Mouse (Mus musculus) liver, adult 2 months (tissue): Measurements from ENCODE around the gene Nlgn2. TPM values are rescaled to one million over a fixed set of nuclear protein-coding genes. Genes with fewer than 3 reads are reported as not detected.

Experiments used
- DNase-seq: peaks from one replicate; pipeline ENCODE4 v3.0.0-alpha.2; 2011; ENCODE audit warnings: low read depth, low spot score; ENCODE audit errors: extremely low read depth
- H3K27ac ChIP-seq: fragments of 200-500 bp; replicated peaks from 2 replicates; pipeline ENCODE4 v1.5.1; 2012; ENCODE audit warnings: low read depth, mild to moderate bottlenecking, control low read depth, inconsistent platforms, low read length; ENCODE audit not compliant: insufficient read depth
- H3K27me3 ChIP-seq: fragments of 200-500 bp; 2 replicates; pipeline ENCODE4 v1.6.1; 2012; ENCODE audit warnings: mild to moderate bottlenecking, moderate library complexity, low read length, inconsistent platforms; ENCODE audit not compliant: control insufficient read depth, insufficient read depth
- H3K36me3 ChIP-seq: fragments of 200-500 bp; 2 replicates; pipeline ENCODE4 v1.6.1; 2012; ENCODE audit warnings: low read length, inconsistent platforms; ENCODE audit not compliant: control insufficient read depth, insufficient read depth
- H3K4me1 ChIP-seq: fragments of 200-500 bp; 2 replicates; pipeline ENCODE4 v1.6.1; 2011; ENCODE audit warnings: low read length; ENCODE audit not compliant: control insufficient read depth, insufficient read depth
- H3K4me3 ChIP-seq: fragments of 200-500 bp; 2 replicates; pipeline ENCODE4 v1.5.1; 2011; ENCODE audit warnings: low read depth, mild to moderate bottlenecking, control low read depth, low read length, moderate library complexity; ENCODE audit not compliant: insufficient read depth
- H3K79me2 ChIP-seq: fragments of 200-500 bp; 2 replicates; pipeline ENCODE4 v1.6.1; 2012; ENCODE audit warnings: inconsistent platforms, mild to moderate bottlenecking, low read length, moderate library complexity; ENCODE audit not compliant: control insufficient read depth, insufficient read depth
- H3K9ac ChIP-seq: fragments of 200-500 bp; 2 replicates; pipeline ENCODE4 v1.6.1; 2012; ENCODE audit warnings: low read depth, mild to moderate bottlenecking, control low read depth, inconsistent platforms, low read length
- CTCF ChIP-seq: fragments of 200-500 bp; IDR thresholded peaks from 2 replicates; pipeline ENCODE4 v1.5.1; 2011; ENCODE audit warnings: low read depth, low read length, control low read depth
- POLR2A ChIP-seq: fragments of 200-500 bp; IDR thresholded peaks from 2 replicates; pipeline ENCODE4 v1.6.1; 2011; ENCODE audit warnings: low read length, control low read depth; ENCODE audit not compliant: insufficient read depth; ENCODE audit errors: extremely low read depth
- WGBS: fragments of 180-500 bp; shearing (Covaris S2); methylation state at CpG from one replicate; pipeline ENCODE4 v1.1.7; 2018; 5-methylcytosine and 5-hydroxymethylcytosine counted together
- polyA plus RNA-seq: library from polyadenylated mRNA; depleted of rRNA; stranded (reverse); fragments of >200 nt; gene quantifications from 2 replicates; pipeline ENCODE4 v1.2.3, GENCODE M21; 2012
- total RNA-seq: library from RNA; depleted of rRNA; stranded (reverse); fragments of >200 nt; gene quantifications from 2 replicates; pipeline ENCODE4 v1.2.3, GENCODE M21; 2014

Gene Nlgn2
- total and polyA plus RNA-seq, 2 experiments = 0.18 to 1.9 TPM

GRCm38 (mm10) chr11:69795983-69796435, 41.6 kb downstream of the Nlgn2 start:
- TF ChIP-seq POLR2A (no peak), CTCF (no peak)
- H3K4me3 ChIP-seq = no peak overlapping the region; the same call in 1 of the 2 replicates
- H3K4me1 ChIP-seq = 0 out of 2 replicates have a peak, but pooled peaks cover 3% of the 10 kb centered on the region
- no peaks in the 10 kb centered on the region for H3K27me3 ChIP-seq
- H3K27ac ChIP-seq = no peak overlapping the region
- no peak for DNase-seq
- H3K9ac ChIP-seq = no peak overlapping the region
- H3K36me3 ChIP-seq = no peaks in the 10 kb centered on the region
- no peaks in the 10 kb centered on the region for H3K79me2 ChIP-seq
- WGBS = 10% methylated on average over 13 of the region's 13 CpGs

- DNase-seq = peak; percentile 98
- no peaks in the 10 kb centered on the region for H3K36me3 ChIP-seq
- 2% methylated on average over 52 of the region's 52 CpGs for WGBS
- TF ChIP-seq CTCF (no peak), POLR2A (0 out of 2 replicates have a peak, but pooled peaks have one; percentile 23)
- H3K4me3 ChIP-seq = peak within 1 kb of the TSS; percentile 54
- no peak within 1 kb of the TSS for H3K9ac ChIP-seq
- no peak within 1 kb of the TSS for H3K27ac ChIP-seq
- 0 out of 2 replicates have a peak, but pooled peaks cover 3% of the 10 kb centered on the region for H3K4me1 ChIP-seq
- H3K79me2 ChIP-seq = no peaks in the 10 kb centered on the region
- H3K27me3 ChIP-seq = no peaks in the 10 kb centered on the region
Measured at GRCm38 (mm10) chr11:69795168-69795982, 42.2 kb downstream of the Nlgn2 start, which contains the start of gene Chrnb1. TSS of gene Chrnb1 (minus strand) at chr11:69795943.

GRCm38 (mm10) chr11:69793429-69793828, 44.2 kb downstream of the Nlgn2 start:
- Histone ChIP-seq H3K4me1 (peaks cover 6% of the 10 kb centered on the region; the same call in 1 of the 2 replicates), H3K36me3 (no peaks in the 10 kb centered on the region), H3K27ac (no peak overlapping the region), H3K4me3 (no peak overlapping the region), H3K79me2 (no peaks in the 10 kb centered on the region), H3K9ac (no peak overlapping the region), H3K27me3 (no peaks in the 10 kb centered on the region)
- 79% methylated on average over 5 of the region's 5 CpGs for WGBS
- TF ChIP-seq POLR2A = no peak
- no peak for TF ChIP-seq CTCF
- no peak for DNase-seq

GRCm38 (mm10) chr11:69791420-69791819, 46.2 kb downstream of the Nlgn2 start:
- Histone ChIP-seq H3K4me1 (peaks cover 6% of the 10 kb centered on the region; the same call in 1 of the 2 replicates), H3K79me2 (no peaks in the 10 kb centered on the region), H3K36me3 (no peaks in the 10 kb centered on the region), H3K4me3 (no peak overlapping the region), H3K27ac (no peak overlapping the region), H3K9ac (no peak overlapping the region), H3K27me3 (no peaks in the 10 kb centered on the region)
- DNase-seq = no peak
- no peak for TF ChIP-seq POLR2A
- no peak for TF ChIP-seq CTCF
- WGBS = 80% methylated on average over 5 of the region's 5 CpGs

- no peak overlapping the region for H3K4me3 ChIP-seq
- DNase-seq = peak; percentile 81
- H3K36me3 ChIP-seq = no peaks in the 10 kb centered on the region
- no peaks in the 10 kb centered on the region for H3K79me2 ChIP-seq
- no peak overlapping the region for H3K9ac ChIP-seq
- no peaks in the 10 kb centered on the region for H3K27me3 ChIP-seq
- WGBS = 17% methylated on average over 5 of the region's 5 CpGs
- no peak for TF ChIP-seq POLR2A
- no peak for TF ChIP-seq CTCF
- peaks cover 6% of the 10 kb centered on the region; the same call in 1 of the 2 replicates for H3K4me1 ChIP-seq
- peak overlapping the region; percentile 37; the same call in 1 of the 2 replicates for H3K27ac ChIP-seq
Measured at GRCm38 (mm10) chr11:69789431-69789830, 48.2 kb downstream of the Nlgn2 start.

GRCm38 (mm10) chr11:69787306-69787705, 50.3 kb downstream of the Nlgn2 start:
- H3K36me3 ChIP-seq = no peaks in the 10 kb centered on the region
- peaks cover 6% of the 10 kb centered on the region; the same call in 1 of the 2 replicates for H3K4me1 ChIP-seq
- TF ChIP-seq CTCF = no peak
- TF ChIP-seq POLR2A = no peak
- H3K27ac ChIP-seq = no peak overlapping the region
- no peaks in the 10 kb centered on the region for H3K27me3 ChIP-seq
- no peak overlapping the region for H3K9ac ChIP-seq
- H3K4me3 ChIP-seq = no peak overlapping the region
- 94% methylated on average over 5 of the region's 5 CpGs for WGBS
- no peak for DNase-seq
- no peaks in the 10 kb centered on the region for H3K79me2 ChIP-seq
